Mouse (Mus musculus): ENCODE measurements around the gene Fut8.

The Fut8 gene

DNA sequence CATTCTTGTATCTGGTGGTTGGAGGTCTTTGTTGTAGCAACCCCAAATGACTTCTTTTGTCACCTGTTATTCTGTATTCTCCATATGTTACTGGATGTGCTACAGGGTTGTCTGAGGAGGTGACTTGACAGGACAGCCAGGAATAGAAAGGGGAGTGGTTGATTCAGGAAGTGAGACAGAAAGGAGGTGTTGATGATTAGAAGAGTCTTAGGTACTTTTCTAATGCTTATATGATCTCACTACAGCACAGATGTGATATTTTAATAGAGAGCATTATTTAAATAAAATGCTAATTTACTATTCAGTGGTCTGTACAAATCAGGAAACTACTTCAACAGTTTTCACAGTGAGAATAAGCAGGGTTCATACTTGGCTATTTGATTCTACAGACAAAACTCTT lies 71.6 kb downstream of the Fut8 start:
- DNase-seq: no peak

GRCm38 (mm10) chr12:77313502-77313901 lies 75.6 kb downstream of the Fut8 start:
- no peak for DNase-seq

DNA sequence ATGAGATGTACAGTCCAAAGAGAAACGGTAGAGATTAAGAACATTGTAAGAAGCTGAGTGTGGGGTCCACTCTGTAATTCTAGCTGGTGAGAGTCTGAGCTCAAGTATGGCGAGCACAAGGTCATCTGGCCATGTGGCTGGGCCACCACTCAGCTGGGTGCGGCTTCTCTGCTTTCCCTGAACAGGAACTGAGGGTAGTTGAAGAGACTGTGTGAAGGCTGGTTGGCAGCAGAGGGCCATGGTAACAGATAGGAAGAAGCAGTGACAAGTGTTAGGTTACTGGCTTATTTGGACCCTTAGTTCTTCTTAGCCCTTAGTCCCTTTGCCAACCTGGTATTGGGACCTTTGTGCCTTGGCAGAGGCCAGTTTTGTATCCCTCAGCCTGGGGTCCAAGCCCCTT lies 86.2 kb downstream of the Fut8 start:
- DNase-seq: no peak

DNA sequence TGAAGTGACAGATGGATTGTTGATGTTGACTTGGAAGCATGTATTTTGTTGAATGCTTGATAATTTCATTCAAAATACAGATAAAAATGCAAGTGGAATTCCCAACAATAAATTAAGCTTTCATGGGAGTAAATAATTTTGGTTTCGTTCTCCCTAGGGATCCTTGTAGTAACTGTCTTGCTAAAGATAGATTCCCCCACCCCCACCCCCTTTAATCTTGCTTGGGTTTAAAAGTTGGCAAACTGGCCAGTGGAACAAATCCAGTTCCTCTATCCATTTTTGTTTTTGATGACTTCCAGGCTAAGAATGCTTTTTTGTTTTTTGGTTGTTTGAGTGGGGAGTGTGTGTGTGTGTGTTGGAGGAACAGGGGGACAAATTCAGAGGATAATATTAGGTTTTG lies 108.6 kb downstream of the Fut8 start:
- DNase-seq: no peak

DNA sequence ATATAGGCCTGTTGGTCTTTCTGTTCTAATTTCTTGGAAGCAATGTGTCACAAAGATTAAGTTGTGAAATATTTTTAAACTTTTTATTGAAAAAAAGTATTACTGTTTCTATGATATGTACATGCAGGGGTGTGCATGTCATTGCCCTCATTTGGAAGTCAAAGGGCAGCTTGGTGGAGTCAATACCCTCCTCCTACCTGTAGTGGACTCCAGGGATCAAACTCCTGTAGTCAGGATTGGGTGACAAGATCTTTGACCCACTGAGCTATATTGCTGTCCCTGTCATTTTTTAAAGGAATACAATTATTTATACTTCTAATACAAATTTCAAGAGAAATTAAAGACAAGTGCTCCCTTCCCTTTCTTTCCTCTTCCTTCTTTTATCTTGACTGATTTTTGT lies 111.6 kb downstream of the Fut8 start:
- DNase-seq: no peak

DNA sequence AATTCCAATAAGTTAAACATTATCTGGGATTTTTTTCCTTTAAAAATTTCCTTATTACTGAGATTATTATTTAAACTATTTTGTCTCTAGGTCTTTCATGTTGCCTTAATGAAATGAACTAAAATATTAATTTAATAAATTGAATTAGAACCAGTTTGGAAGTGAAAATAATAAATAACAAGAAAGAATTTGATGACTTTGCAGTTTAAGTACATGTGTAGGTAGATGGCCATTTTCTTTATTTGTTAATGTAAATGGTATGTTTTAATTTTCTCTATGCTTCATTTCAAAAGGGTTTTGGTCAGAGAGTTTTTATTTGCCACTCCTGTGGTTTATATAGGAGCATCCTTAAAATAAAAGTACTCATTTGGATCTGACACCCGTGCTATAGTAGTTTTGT lies 177.8 kb downstream of the Fut8 start:
- DNase-seq: no peak

DNA sequence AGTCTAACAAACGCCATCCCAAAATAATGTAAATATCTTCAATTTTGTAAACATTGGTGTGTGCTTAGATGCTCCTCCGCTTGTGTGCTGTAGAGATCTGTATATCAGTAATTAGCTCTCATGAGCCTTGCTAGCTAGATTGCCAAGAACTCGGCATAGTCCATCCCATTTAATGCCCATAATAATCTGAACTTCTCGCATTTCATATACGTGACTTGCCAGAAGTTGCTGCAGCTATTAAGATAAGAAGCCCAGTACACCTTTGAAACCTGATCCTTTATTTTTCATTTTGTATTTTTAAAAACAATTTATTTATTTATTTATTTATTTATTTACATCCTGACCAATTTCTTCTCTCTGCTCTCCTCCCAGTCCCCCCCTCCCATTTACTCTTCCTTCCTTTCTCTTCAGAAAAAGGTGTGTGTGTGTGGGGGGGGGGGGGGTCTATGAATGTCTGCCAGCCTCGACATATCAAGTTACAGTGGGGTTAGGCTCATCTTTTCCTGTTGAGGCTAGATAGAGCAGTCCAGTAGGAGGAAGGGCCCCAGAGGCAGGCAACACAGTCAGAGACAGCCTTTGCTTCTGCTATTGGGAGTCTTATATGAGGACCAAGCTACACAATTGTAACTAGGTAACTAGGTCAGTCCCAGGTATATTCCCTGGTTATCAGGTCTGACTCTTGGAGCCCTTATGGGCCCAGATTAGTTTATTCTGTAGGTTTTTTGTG lies 183.9 kb downstream of the Fut8 start:
- no peak for DNase-seq

GRCm38 (mm10) chr12:77426093-77426492 lies 188.2 kb downstream of the Fut8 start:
- DNase-seq: no peak

DNA sequence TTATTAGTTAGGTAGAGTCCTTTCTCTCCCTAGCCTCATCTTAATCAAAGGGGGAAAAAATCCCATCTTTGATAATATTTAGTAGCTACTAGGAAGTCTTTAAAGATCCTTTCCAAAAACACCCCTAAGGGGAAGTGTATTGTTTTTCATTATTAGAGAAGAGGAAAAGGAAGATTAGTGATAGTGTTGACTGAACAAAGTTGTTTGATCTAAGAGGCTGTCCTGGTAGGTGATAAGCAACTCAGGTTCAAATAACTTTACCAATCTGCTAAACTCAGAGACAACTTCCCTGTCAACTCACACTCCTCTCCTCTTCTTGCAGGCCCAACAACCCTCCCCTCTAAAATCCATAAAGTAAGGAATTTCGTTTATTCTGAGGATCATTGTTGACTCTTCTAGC lies 190.2 kb downstream of the Fut8 start:
- no peak for DNase-seq

DNA sequence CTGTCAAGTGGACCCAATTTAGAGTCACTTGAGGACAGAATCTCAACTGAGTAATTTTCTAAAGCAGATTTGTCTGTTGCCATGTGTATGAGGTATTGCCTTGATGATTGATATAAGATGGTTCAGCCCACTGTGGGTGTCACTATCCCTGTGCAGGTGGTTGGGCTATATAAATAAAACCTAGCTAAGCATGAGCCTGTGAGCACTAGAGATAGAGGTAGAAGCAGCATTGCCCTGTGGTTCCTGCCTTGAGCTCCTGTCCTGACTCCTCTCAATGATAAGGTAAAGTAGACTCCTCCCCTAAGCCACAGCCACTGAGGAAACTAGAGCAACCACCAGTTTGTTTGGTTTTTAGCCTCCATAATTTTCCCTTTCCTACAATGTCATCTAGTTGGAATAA lies 191.5 kb downstream of the Fut8 start:
- no peak for DNase-seq

GRCm38 (mm10) chr12:77436733-77437132 lies 198.8 kb downstream of the Fut8 start:
- no peak for DNase-seq

GRCm38 (mm10) chr12:77450816-77451215 lies 212.9 kb downstream of the Fut8 start:
- DNase-seq: no peak

- no peak for DNase-seq
These were observed 228.3 kb downstream of the Fut8 start for GRCm38 (mm10) chr12:77466178-77466577.

- no peak for DNase-seq
These were observed 242.0 kb downstream of the Fut8 start for GRCm38 (mm10) chr12:77479931-77480330.

DNA sequence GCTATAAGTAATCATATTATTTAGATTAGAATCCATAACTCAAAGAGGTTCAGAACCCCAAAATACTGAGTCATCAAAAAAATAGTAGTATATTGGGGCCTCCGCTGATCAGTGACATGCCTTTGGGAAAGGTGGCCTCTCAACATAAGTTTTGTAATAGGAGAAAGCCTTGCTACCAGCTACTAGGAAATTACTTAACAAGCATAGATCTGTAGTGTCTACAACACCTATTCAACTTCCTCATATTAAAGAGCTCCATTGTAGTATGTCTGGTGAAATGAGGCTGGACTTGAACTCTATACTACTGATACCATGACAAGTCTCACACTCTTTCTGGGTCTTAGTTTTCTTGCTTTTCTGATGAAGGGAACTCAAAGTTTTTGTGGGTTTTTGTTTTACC lies 243.2 kb downstream of the Fut8 start:
- no peak for DNase-seq

GRCm38 (mm10) chr12:77481799-77482198 lies 243.9 kb downstream of the Fut8 start:
- no peak for DNase-seq

GRCm38 (mm10) chr12:77483180-77483855 lies 245.4 kb downstream of the Fut8 start:
- DNase-seq: no peak

DNA sequence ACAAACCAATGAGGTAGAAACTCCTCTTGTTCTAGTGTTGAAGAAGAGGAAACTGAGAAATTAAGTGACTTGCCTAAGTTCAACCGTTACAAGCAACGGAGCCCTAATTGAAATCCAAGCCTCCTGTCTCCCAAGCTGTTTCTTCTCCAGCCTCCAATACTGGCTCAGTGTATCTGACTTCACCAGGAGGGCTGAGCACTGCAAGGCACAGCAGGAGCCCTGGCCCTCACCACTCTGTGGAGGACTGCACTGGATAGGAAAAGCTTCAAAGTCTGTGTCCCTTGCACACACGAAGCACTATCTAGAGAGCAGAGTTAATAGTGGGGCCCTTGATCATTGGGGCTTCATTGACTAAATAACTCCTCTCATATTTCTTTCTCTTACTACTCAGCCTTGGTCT lies 246.8 kb downstream of the Fut8 start:
- DNase-seq: no peak

DNA sequence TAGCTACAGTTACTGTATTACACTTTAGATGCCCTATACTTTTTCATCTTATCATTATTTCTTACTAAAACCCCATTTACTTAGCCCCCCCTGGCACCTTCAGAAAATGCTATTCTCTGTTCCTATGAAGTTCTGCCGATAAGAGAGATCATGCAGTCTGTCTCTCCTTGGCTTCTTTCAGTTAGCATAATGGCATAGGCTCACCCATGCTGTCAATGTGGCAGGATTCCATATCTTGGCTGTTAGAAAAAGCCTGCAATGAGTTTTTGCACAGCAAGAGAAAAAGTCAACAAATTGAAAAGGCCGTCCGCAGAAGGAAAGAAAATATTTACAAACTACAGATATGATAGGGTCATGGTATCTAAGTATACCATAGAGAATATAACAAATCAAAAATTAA lies 253.6 kb downstream of the Fut8 start:
- DNase-seq: no peak

DNA sequence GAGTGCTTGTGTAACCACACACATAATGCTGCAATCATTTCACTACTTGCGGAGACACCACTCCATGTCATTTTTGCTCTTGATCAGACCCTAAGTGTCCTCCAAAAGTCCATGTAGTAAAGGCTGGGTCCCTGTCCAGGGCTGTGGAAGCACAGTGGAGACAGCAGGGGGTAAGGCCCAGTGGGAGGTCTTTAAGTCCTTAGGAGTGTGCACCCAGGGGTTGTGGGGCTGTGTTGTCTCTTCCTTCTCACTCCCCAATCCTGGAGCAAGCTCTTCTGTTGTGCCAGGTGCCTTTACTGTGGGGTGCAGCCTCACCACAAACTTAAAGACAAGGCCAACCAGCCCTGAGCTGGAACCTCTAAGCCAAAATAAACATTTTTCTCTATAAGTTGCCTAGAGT lies 257.9 kb downstream of the Fut8 start:
- no peak for DNase-seq

DNA sequence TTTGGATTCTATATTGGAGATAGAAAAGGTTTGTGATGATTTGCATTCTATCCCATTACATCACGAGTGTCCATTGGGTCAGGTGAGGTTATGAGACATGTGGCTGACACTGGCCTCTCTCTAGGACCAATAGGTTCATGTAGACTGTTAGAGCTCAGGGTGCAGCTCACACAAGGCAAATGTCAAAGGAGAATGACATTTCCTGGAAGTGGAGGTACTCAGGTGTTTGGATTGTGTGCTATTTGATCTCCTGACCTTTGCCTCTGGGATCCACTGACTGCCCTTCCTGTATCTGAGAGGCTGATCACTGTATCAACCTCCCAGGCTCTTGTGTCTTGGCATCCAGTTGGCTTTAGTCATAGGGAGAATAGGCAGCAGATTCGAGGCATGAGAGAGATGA lies 260.2 kb downstream of the Fut8 start:
- no peak for DNase-seq

DNA sequence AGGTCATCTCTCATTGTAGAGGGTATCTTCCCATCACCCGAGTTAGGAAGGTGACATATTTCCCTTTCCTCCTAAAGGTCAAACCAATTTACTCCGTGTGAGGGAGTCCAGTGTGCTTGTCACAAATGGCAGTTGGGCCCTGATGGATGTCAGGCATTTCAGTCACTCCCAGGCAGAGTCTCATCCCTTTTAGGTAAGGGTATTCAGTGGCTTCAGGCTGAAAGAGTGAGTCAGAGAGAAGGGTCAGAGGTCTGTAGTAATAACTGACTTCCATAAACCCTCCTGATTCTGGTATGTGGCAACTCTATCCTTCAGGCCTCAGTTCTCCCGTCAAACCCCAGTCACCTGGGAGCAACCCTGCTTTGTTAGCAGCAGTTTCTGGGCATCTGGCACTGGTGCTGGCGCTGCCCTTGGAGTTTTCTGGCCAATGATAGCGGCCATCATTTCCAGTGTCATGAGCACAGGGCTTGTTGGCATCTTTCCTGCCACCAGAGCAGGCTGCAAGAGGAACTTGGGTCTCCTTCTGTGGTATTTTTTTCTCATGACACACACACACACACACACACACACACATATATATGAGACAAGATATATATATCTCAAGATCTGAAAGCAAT lies 262.6 kb downstream of the Fut8 start:
- DNase-seq: no peak

GRCm38 (mm10) chr12:77501466-77502240 lies 263.7 kb downstream of the Fut8 start:
- no peak for DNase-seq

- no peak for DNase-seq
These were observed 264.3 kb downstream of the Fut8 start for GRCm38 (mm10) chr12:77502243-77502642.
